Mouse (Mus musculus): ENCODE results near the gene Pdlim5. TPM values are rescaled to one million over a fixed set of nuclear protein-coding genes. Genes with fewer than 3 reads are reported as not detected.

Pdlim5 gene
- total RNA-seq, 2 experiments from 2014 or later: 64.5 to 110 TPM

DNA sequence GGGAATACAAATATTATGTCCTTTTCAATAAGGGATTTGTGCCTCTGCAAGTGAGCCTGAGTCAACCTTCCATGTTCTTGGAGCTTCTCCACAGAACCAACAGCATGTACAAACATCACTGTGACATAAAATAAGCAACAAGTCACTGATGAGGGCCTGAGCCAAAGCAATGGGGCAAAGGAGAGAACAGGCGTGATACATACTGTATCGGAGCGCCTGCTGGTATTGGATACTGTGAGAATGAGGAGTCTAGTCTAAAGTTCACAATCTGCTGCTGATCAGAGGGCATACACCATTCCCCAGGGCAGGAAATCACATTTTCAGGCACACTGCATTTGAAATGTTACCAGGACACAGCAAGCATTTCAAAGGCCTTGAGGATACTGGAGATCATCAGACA is 119.0 kb downstream of the Pdlim5 start:
- no peak for DNase-seq (ENCODE audit: low spot score in 2 of 2)

DNA sequence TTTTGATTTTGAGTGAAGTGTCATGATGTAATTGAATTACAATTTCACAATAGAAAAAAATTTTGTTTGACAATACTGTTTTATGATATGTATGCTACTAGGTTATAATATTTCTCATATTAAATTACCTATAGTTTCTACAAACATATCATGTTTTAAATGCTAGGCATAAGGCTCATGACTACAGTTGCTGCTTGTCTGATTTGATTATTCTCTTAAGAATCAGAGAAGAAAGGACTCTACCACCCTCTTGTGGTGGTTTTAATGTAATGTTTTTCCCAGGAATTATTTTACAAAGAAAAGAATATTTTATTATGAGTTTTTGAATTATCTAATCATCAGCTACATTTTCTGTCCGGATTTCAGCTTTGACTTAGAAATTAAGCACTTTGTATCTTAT is 120.5 kb downstream of the Pdlim5 start:
- DNase-seq (ENCODE audit: low spot score in 2 of 2): no peak

DNA sequence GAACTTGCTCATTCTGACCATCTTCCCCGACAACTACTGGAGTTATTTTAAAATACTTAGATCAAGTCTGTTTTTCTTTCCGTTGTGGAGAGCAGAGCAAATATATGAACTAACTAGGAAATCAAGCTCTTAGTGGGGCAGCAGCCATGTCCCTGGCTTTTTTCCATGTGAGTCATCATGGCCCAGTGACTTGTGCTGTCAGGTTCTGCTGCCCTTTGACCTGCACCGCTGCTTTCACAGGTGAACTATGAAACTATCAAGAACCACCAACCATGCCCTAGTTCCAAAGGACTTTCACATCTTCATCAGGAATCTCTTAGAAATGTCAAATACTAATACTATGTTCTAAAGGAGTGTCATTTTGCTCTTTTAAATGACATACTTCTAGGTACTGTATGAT is 121.0 kb downstream of the Pdlim5 start:
- DNase-seq (ENCODE audit: low spot score in 2 of 2): no peak

DNA sequence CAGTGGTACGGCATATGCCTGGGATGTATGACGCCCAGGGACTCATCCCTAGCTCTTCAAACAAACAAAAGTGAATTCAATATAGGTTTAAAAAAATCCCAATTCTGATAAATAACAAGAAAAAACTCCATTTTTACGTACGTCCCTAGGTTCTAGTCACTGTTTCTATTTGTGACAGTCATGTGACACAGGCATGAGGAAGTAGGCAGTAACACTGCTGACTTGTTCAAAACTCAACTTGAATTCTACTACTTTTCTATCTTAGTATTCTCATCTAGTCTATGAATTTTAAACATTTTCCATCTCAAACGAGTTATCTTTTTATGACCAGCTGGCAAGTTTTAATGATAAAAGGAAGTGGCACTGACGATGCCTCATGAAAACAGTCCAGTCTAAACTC is 122.2 kb downstream of the Pdlim5 start:
- no peak for DNase-seq (ENCODE audit: low spot score in 2 of 2)

DNA sequence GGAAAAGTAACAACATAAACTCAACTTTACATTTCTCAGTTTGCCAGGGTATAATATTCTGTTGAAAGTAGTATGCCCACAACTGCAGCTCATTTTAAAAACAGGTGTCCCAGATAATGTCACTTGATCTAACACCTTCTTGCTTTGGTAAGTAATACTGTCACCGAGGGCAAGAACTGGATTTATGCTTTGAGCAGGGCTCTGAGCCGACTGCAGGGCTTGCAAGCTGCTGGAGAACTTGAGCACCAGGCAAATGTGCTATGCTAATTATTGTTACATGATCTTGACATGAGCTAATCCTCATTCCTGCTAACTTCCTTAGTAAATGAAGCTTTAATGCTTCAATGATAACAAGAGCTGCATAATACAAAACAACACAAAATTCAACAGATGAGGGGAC is 139.1 kb downstream of the Pdlim5 start:
- no peak for DNase-seq (ENCODE audit: low spot score in 2 of 2)

DNA sequence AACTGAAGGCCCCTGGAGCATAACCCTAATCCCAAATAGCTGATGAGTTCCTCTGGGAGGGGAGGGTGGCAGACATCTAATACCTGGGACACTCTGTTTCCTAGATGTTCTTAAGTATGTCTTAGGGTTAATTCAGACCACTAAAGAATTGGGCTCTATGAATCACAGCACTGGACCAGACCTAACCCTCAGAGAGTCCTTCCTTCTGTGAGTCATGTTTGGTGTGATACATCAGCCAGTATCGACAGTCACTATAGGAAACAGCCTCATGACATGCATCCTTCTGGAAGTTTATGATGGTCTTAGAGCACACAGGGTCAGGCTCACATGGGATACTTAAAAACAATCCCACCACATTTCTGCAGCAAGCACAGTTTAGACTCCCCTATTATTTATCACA is 143.4 kb downstream of the Pdlim5 start:
- DNase-seq (ENCODE audit: low spot score in 2 of 2): no peak

DNA sequence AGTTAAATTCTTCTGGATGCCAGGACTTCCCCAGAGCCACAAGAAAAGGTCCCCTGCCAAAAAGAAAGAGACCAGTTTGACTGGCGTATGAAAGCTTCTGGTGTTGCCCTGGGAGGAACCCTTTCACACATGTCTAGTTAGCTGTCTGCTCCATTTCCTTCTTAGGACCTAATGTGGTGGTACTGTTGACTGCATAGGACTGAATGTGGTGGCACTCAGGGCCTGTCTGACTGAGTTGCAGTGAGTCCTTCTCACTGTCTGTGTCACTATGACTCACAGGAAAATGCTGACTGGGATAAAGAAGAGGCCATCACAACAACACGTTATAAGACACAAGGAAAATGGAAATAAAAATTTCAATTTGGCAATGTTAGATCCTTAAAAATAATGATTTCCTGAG is 146.0 kb downstream of the Pdlim5 start:
- DNase-seq (ENCODE audit: low spot score in 2 of 2): no peak

GRCm38 (mm10) chr3:142243263-142243662 is 152.2 kb downstream of the Pdlim5 start:
- no peak for DNase-seq (ENCODE audit: low spot score in 2 of 2)

DNA sequence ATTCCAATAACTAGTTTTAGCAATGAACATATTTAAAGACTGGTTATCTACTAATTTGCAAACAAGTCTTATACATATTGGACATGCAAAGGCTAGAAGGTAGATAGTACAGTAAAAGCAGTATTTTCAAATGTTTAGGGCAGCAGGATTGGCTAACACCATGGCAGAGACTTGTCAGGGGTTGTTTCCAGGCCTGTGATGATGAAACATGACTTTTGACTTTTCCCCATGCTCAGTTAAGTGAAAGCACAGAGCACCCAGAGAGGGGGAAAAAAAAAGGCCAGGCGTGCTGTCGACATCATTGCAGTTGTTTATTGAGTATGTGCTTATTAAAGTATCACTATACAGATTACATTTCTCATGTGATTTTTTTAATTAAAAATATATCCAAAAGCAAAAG is 156.2 kb downstream of the Pdlim5 start:
- DNase-seq (ENCODE audit: low spot score in 2 of 2): no peak

GRCm38 (mm10) chr3:142238260-142239046 is 157.0 kb downstream of the Pdlim5 start:
- no peak for DNase-seq (ENCODE audit: low spot score in 2 of 2)

DNA sequence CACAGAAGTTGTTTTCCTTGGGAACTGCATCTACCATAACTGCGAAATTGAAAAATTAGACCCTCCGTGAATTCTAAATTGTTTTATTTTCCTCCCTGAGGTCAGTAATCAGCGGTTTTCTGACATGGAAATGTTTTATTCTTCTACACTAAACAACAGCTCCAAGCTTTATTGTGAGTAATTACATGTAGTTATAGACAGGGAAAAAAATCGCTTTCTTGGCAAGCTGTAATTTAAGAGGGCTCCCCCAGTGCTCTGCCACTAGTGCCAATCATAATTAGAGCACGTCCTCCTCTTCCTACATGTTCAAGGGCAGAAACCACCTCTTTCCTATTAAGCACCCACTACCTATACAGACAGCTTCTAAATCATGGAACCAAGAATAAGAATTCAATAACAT is 157.9 kb downstream of the Pdlim5 start:
- no peak for DNase-seq (ENCODE audit: low spot score in 2 of 2)

DNA sequence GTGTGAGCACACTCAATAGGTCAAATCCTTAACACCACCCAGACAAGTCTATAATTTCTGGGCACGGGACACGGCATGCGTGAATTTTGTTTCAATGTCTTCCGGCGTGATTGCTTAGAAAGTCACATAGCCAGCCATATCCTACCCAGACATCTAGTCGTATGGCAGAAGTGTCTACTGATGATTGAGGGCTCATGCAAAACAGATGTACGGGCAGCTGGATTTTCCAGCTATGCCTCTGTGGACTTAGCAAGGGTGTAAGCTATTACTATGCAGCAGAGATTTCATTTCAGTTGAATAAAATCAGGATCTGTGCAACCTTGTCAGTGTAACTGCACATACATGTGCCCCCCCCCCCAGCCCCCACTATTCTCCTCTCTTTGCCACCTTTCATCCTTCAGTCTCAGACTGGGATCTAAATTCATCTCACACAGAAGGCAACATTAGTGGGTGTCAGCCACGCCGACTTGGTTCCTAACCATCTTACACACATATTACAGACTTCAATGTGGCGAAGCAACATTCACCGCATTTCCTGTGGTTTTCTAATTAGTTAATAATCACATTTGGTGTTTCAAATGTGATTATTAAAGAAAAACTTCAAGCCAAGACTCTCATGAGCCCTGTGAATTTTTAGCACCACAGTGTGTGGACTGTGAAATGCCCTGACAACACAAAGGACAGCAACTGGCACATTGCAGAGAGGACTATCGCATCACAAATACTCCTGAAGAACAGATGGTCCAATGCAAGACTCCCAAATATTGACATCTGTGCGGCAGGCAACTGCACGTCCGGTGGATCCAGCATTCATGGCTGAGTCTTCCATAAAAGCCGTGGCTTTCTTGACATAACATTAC is 161.7 kb downstream of the Pdlim5 start:
- DNase-seq (ENCODE audit: low spot score in 2 of 2): no peak

GRCm38 (mm10) chr3:142228665-142229064 is 166.8 kb downstream of the Pdlim5 start:
- no peak for DNase-seq (ENCODE audit: low spot score in 2 of 2)

- no peak for DNase-seq (ENCODE audit: low spot score in 2 of 2)
Observed at GRCm38 (mm10) chr3:142222471-142223103, 172.9 kb downstream of the Pdlim5 start.

DNA sequence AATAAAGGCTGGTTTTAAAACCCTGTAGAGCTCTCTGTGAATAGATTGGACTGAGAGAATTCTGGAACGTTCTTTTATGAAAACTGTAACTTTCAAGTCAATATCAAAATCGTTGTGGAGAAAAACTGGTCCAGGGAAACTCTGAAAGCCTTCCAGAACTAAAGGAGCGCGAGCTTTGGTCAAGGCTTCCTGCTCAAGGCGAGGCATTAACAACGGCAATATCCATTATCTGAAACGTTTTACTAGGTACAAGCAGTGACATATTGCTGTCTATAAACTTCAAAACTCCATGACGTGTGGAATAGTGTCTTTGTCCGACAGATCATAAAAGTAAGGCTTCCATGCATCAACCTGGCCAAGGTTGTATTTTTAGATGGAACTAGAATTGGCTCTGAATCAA is 175.6 kb downstream of the Pdlim5 start:
- no peak for DNase-seq (ENCODE audit: low spot score in 2 of 2)

GRCm38 (mm10) chr3:142212821-142213220 is 182.7 kb downstream of the Pdlim5 start:
- no peak for DNase-seq (ENCODE audit: low spot score in 2 of 2)

DNA sequence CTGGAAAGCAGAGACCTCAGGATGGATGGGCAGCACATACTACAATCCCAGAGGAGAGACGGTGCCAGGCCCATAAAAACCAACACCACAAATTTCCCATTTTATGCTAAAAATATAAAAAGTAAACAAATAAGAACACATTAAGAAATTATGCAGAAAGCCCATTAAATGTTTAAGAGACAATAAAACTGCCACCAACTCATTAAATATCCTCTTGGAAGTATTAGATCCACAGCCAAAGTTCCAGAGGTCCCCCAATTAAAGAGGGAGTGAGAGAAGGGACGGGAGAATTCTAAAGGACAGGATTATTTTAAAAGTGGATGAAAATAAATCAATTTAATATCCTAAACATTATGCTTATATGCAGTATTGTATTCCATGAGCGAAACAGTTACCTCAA is 183.3 kb downstream of the Pdlim5 start:
- no peak for DNase-seq (ENCODE audit: low spot score in 2 of 2)

- DNase-seq (ENCODE audit: low spot score in 2 of 2): no peak
Observed at GRCm38 (mm10) chr3:142209981-142210380, 185.5 kb downstream of the Pdlim5 start.

- no peak for DNase-seq (ENCODE audit: low spot score in 2 of 2)
Observed at GRCm38 (mm10) chr3:142209057-142209456, 186.4 kb downstream of the Pdlim5 start.

DNA sequence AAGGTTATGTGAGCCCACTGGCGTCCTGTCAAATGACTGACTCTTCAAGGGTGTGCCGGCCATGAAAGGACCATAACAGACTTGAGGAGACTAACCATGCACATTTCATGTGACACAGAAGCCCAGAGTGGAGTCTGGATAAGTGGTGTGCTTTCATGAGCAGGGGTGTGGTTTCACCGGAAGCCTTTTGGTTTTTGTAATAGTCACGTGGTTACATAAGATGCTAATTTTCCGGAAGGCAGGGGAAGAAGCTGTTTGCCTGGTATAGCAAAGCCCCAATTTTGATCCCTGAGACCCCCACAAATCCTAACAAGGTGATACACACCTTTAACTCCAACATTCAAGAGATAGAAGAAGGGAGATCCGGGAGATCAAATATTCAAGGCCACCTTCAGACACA is 188.0 kb downstream of the Pdlim5 start:
- DNase-seq (ENCODE audit: low spot score in 2 of 2): no peak

GRCm38 (mm10) chr3:142206316-142206715 is 189.2 kb downstream of the Pdlim5 start:
- no peak for DNase-seq (ENCODE audit: low spot score in 2 of 2)

DNA sequence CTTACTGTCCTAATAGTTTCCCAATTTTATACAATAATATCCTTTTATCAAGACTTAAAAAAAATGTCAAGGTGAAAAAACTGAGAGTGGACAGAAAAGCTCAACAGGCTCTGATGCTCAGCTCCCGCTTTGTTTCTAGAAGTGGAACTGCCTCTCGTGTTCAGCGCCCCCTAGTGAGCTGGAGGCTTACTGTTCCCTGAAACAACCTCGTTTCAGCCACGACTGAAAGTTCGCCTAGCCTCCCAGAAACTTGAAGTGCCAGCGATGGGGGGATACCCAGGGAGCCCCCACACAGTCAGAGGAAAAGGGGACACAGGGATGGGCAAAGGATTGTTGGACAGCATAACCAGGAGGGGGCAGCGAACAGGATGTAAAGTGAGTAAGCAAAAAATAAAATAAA is 199.4 kb downstream of the Pdlim5 start:
- no peak for DNase-seq (ENCODE audit: low spot score in 2 of 2)

All from adrenal gland, adult 18-20 months (tissue).